Mouse (Mus musculus): Measurements from ENCODE around the gene Pdap1.
"Not testable (repeated sequence)": the region's sequence is repeated elsewhere in the genome, so short reads cannot be mapped to it uniquely, and the experiment has no call there.

GRCm38 (mm10) chr5:145083201-145083600, 56.8 kb downstream of the Pdap1 start:
- not testable (repeated sequence) for TF ChIP-seq CTCF, EP300 (IDR thresholded peaks at IDR 0.05; ENCODE audit: low read depth)
